Mouse (Mus musculus) thymus, postnatal 0 days (tissue): ENCODE measurements around the gene Angptl1. TPM values are rescaled to one million over a fixed set of nuclear protein-coding genes. Genes with fewer than 3 reads are reported as not detected.

Source experiments
- DNase-seq: peaks from one replicate; pipeline ENCODE4 v3.0.0-alpha.2; 2015; ENCODE audit warnings: low spot score
- polyA plus RNA-seq: library from polyadenylated mRNA; unstranded; fragments of >200 nt; fragmentation: Nextera tagmentation; extraction: Ambion mirVana; gene quantifications from 2 replicates; pipeline ENCODE4 v1.2.1, GENCODE M21; 2015

The Angptl1 gene
- polyA plus RNA-seq, result 0.86 and 1.1 TPM in 2 replicates

- DNase-seq, result no peak
Observed at GRCm38 (mm10) chr1:156838177-156838576, at the start of gene Angptl1. TSS of gene Angptl1 (plus strand) at chr1:156838562.

- no peak for DNase-seq
Observed at GRCm38 (mm10) chr1:156789844-156790490, 48.4 kb upstream of the Angptl1 start.

DNA sequence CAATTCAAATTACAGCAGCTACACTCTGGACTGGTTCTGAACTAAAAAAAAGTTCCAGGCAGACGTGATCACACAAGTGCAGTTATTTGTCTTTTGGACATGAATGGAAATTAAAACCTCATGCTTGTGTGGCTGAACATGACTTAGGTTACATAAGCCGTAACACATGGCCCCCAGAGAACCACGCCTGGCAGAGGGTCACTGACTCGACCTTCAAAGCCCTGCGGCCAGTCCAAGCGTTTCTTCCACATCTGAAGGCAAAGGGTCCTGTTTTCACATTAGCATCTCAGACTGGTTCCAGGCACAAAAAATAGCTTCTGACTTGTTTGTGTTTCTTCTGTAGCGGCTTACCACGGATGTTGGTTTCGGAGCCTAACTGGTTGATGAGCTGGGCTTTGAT is 42.1 kb upstream of the Angptl1 start:
- DNase-seq, result no peak

- no peak for DNase-seq
Observed at GRCm38 (mm10) chr1:156801276-156801675, 37.1 kb upstream of the Angptl1 start.

DNA sequence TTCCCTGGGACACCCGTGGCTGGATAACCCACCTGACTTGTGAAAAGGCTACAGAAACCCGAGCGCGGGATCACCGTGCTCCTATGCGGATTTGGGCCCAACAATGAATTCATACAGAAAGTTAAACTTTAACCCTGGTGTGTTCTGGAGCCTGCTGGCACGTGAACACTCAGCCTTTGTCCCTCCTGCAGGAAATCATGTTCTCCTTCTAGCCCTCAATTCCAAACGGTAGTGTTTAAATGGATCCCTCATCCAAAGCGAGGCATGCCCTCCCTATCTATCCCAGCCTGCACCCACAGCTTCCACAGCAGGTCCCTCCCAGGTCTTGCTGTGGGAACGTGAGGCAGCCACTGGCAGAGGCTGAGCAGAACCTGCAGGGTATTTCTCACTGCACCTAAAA is 30.0 kb upstream of the Angptl1 start:
- no peak for DNase-seq

- DNase-seq, result no peak
Observed at GRCm38 (mm10) chr1:156811928-156812327, 26.4 kb upstream of the Angptl1 start.

DNA sequence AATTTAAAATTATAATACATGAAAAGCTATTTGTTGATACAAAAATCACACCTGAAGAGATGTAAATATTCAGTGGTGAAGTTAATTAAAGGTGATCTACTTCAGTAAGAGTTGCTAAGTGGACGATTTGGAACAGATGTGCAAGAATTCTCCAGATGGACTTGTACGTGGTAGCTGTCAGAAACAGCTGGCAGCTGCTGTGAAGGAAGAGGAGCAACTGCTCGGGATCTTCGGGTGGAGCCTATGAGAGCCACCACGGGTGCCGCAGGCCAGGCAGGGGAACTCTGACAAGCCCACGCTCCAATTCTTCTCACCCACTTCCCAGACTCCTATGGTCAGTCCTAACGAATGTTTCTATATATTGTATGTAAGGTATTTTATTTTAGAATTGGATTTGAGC is 25.6 kb upstream of the Angptl1 start:
- no peak for DNase-seq

DNA sequence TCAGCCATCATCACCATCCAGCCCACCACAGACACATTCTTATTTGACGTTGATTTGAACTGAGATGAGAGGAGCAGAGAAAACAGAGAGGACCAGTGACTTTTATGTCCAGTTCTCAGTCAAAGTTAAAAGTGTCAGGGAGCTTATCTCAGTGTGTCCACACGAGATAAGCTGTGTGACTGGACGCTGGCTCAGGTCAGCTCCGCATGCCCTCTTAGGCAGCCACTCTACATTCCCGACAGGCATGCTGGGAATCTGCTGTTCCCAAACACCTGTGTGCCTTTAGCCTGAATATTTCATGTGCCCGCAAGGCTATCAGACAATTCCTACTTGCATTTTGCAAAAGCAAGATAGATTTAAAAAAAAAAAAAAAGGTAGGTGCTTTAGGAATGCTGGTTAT is 24.9 kb upstream of the Angptl1 start:
- DNase-seq, result no peak

- no peak for DNase-seq
Observed at GRCm38 (mm10) chr1:156819236-156819635, 19.1 kb upstream of the Angptl1 start.

DNA sequence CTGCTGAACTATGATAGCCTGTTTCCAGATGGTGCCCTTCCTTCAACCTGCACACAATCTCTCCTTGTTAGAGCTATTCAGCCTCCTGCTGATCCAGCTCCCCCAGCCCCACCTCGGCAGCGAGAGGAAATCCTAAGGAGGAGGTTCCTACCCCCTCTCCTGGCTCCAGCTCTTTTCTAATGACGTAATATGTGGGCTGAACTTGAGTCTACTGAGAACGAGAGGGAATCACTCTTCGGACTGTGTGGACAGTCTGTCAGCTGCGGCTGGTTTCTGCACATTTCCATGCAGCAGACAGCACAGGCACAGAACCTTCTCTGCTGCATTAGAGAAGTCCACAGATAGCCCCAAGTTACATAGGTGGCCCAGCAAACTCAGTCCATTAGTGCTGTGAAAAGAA is 333 bp downstream of the Angptl1 start:
- DNase-seq, result no peak

- DNase-seq, result no peak
Observed at GRCm38 (mm10) chr1:156841625-156842339, 3.4 kb downstream of the Angptl1 start.

DNA sequence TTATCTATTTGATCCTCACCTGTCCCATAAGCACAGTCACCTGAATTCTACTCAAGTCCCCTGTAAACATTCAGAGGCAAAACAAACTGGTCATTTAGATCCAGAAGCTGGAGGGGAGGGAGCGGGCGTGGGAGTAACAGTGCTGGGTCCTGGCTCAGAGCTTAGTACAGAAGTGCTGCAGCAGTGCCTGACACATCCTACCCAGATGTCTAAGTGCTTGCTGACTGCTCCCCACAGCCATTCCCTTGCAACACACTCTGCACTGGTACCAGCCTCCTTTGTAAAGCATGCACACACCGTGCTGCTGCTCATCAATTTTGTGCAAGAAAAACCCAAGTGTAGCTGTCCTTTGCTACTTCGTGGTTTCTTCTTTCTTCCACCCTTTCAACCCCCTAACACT is 8.7 kb downstream of the Angptl1 start:
- DNase-seq, result no peak

- DNase-seq, result no peak
Observed at GRCm38 (mm10) chr1:156852409-156852808, 14.0 kb downstream of the Angptl1 start.

GRCm38 (mm10) chr1:156852872-156853271 is 14.5 kb downstream of the Angptl1 start:
- no peak for DNase-seq

DNA sequence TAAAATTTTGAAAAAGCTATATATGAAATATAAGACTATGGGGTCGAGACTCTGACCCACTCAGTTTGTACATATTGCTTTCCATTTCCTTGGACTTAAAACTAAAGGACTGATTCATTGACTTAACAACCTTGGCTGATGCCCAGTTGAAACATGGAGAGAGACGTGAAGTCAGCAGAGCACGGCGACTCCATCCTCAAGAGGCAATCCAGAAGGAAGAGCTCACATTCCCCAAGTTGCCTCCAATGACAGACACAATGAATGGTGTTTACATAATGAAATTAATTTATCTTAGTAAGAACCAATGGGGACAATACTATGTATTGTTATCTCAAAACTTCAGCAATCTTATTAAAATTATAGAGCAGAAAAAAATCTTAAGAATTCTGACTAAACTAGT is 16.2 kb downstream of the Angptl1 start:
- no peak for DNase-seq

DNA sequence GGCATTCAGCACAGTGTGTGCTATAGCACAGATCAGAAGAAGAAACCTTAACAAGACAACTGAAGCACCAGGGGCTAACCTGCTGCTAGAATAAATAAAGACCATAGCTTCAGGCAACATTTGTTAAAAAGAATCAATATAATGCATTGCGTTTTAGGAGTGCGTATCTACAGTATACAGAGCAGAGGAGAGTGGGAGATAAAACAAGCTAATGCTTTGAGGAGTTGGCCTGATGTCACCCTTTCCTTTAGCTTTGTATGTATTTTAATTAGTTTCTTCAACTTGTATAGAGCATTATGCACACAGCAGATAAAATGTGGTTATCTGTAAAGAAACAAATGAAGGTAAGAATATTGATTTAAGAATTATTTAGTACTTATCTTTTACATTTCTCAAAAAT is 18.3 kb downstream of the Angptl1 start:
- no peak for DNase-seq

DNA sequence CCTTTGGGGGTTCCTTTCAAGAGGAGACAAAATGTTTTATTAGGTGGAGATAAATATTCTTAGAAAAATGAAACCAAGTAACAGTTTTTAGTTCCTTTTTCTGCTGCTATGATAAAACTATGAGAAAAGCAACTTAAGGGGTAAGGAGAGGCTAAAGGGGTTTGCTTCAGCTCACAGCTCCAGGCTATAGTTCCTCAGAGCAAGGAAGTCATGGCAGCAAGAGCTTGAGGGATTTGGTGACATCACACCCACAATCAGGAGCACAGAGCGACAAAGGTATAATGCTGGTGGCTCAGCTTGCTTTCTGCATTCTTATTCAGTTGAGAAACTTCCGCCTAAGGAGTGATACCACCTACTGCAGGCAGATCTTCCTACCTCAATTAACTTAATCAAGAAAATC is 20.8 kb downstream of the Angptl1 start:
- DNase-seq, result no peak

- DNase-seq, result no peak
Observed at GRCm38 (mm10) chr1:156859711-156860250, 21.4 kb downstream of the Angptl1 start.

- DNase-seq, result no peak
Observed at GRCm38 (mm10) chr1:156860266-156860665, 21.9 kb downstream of the Angptl1 start.

- DNase-seq, result no peak
Observed at GRCm38 (mm10) chr1:156861475-156862043, 23.2 kb downstream of the Angptl1 start.

DNA sequence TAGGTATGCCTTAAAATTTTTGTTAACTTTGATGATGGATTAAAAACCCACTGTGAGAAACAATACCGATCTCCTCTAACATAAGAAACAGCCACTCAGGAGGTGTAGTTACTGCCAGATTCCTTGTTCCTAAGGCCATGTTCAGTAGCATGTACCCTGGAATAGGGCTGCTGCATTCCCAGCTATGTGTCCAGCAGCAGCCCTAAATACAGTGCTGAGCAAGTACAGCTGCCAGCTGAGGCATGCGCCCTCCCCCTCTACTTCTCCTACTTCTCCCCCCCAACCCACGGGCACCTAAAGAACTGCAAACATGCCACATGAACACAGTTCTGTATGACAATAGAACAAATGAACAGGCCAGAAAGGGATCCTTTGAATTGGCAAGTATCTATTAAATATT is 25.4 kb downstream of the Angptl1 start:
- DNase-seq, result no peak

GRCm38 (mm10) chr1:156864240-156864639 is 25.9 kb downstream of the Angptl1 start:
- DNase-seq, result no peak
